Mouse (Mus musculus): ENCODE data around the gene Gm10282. TPM values are rescaled to one million over a fixed set of nuclear protein-coding genes. Genes with fewer than 3 reads are reported as not detected.

Gm10282 gene
- total and polyA plus RNA-seq, 2 experiments from 2014 or later = 0.15 to 8.4 TPM

- DNase-seq (ENCODE audit: low spot score) = peak; percentile 99
- no peaks in the 10 kb centered on the region for H3K27me3 ChIP-seq (ENCODE audit: control insufficient read depth, insufficient read depth, low read length)
- peaks cover 22% of the 10 kb centered on the region for H3K4me1 ChIP-seq (ENCODE audit: control insufficient read depth, insufficient read depth)
- H3K9me3 ChIP-seq (replicated peaks; ENCODE audit: control insufficient read depth, low read length) = no peaks in the 10 kb centered on the region
- peak overlapping the region; percentile 22; the same call in 1 of the 2 replicates for H3K9ac ChIP-seq (replicated peaks; ENCODE audit: low read depth, low read length)
- ATAC-seq (ENCODE audit: insufficient read depth, low read depth) = peak; percentile 97
- no peaks in the 10 kb centered on the region for H3K36me3 ChIP-seq (replicated peaks; ENCODE audit: control insufficient read depth, insufficient read depth, low read length)
- H3K4me2 ChIP-seq (ENCODE audit: low read depth, low read length) = no peak overlapping the region
- H3K4me3 ChIP-seq (ENCODE audit: low read depth, low read length) = no peak overlapping the region
- H3K27ac ChIP-seq (ENCODE audit: low read depth) = peak overlapping the region; percentile 92
- WGBS = under 1% methylated on average over 8 of the region's 8 CpGs
- TF ChIP-seq CTCF (IDR thresholded peaks at IDR 0.05; ENCODE audit: low read depth) (no peak), EP300 (IDR thresholded peaks at IDR 0.05; ENCODE audit: low read depth) (peak; percentile 99)
Observed at GRCm38 (mm10) chr8:72295679-72296078, 9.4 kb downstream of the Gm10282 start.

- no peak overlapping the region; the same call in 1 of the 2 replicates for H3K9ac ChIP-seq (replicated peaks; ENCODE audit: low read depth, low read length)
- TF ChIP-seq EP300 (IDR thresholded peaks at IDR 0.05; ENCODE audit: low read depth) = no peak
- no peak for TF ChIP-seq CTCF (IDR thresholded peaks at IDR 0.05; ENCODE audit: low read depth)
- H3K4me3 ChIP-seq (ENCODE audit: low read depth, low read length) = no peak overlapping the region
- peak overlapping the region; percentile 92 for H3K27ac ChIP-seq (ENCODE audit: low read depth)
- H3K9me3 ChIP-seq (replicated peaks; ENCODE audit: control insufficient read depth, low read length) = no peaks in the 10 kb centered on the region
- WGBS = 28% methylated on average over 3 of the region's 3 CpGs
- DNase-seq (ENCODE audit: low spot score) = peak; percentile 29
- peaks cover 18% of the 10 kb centered on the region for H3K4me1 ChIP-seq (ENCODE audit: control insufficient read depth, insufficient read depth)
- H3K27me3 ChIP-seq (ENCODE audit: control insufficient read depth, insufficient read depth, low read length) = no peaks in the 10 kb centered on the region
- no peak; the same call in 1 of the 2 replicates for ATAC-seq (ENCODE audit: insufficient read depth, low read depth)
- H3K4me2 ChIP-seq (ENCODE audit: low read depth, low read length) = peak overlapping the region; percentile 1; the same call in 1 of the 2 replicates
- no peaks in the 10 kb centered on the region for H3K36me3 ChIP-seq (replicated peaks; ENCODE audit: control insufficient read depth, insufficient read depth, low read length)
Observed at GRCm38 (mm10) chr8:72295125-72295524, 9.9 kb downstream of the Gm10282 start.

- H3K4me1 ChIP-seq (ENCODE audit: control insufficient read depth, insufficient read depth) = peaks cover 15% of the 10 kb centered on the region
- no peak overlapping the region for H3K4me2 ChIP-seq (ENCODE audit: low read depth, low read length)
- H3K27me3 ChIP-seq (ENCODE audit: control insufficient read depth, insufficient read depth, low read length) = no peaks in the 10 kb centered on the region
- TF ChIP-seq CTCF (IDR thresholded peaks at IDR 0.05; ENCODE audit: low read depth) = no peak
- no peak for TF ChIP-seq EP300 (IDR thresholded peaks at IDR 0.05; ENCODE audit: low read depth)
- no peaks in the 10 kb centered on the region for H3K9me3 ChIP-seq (replicated peaks; ENCODE audit: control insufficient read depth, low read length)
- H3K4me3 ChIP-seq (ENCODE audit: low read depth, low read length) = no peak overlapping the region
- DNase-seq (ENCODE audit: low spot score) (no peak), ATAC-seq (ENCODE audit: insufficient read depth, low read depth) (no peak)
- H3K36me3 ChIP-seq (replicated peaks; ENCODE audit: control insufficient read depth, insufficient read depth, low read length) = no peaks in the 10 kb centered on the region
- no peak overlapping the region for H3K9ac ChIP-seq (replicated peaks; ENCODE audit: low read depth, low read length)
- no peak overlapping the region for H3K27ac ChIP-seq (ENCODE audit: low read depth)
Observed at GRCm38 (mm10) chr8:72293309-72293708, 11.8 kb downstream of the Gm10282 start.

- DNase-seq (ENCODE audit: low spot score) = no peak
- Histone ChIP-seq H3K27me3 (ENCODE audit: control insufficient read depth, insufficient read depth, low read length) (no peaks in the 10 kb centered on the region), H3K9me3 (replicated peaks; ENCODE audit: control insufficient read depth, low read length) (no peaks in the 10 kb centered on the region), H3K4me2 (ENCODE audit: low read depth, low read length) (no peak overlapping the region), H3K4me3 (ENCODE audit: low read depth, low read length) (no peak overlapping the region), H3K9ac (replicated peaks; ENCODE audit: low read depth, low read length) (no peak overlapping the region), H3K4me1 (ENCODE audit: control insufficient read depth, insufficient read depth) (peaks cover 15% of the 10 kb centered on the region), H3K27ac (ENCODE audit: low read depth) (no peak overlapping the region), H3K36me3 (replicated peaks; ENCODE audit: control insufficient read depth, insufficient read depth, low read length) (no peaks in the 10 kb centered on the region)
- WGBS = 64% methylated on average over 2 of the region's 2 CpGs
- ATAC-seq (ENCODE audit: insufficient read depth, low read depth) = no peak
- TF ChIP-seq EP300 (IDR thresholded peaks at IDR 0.05; ENCODE audit: low read depth) = no peak
- TF ChIP-seq CTCF (IDR thresholded peaks at IDR 0.05; ENCODE audit: low read depth) = no peak
Observed at GRCm38 (mm10) chr8:72291104-72291503, 14.0 kb downstream of the Gm10282 start.

- TF ChIP-seq CTCF (IDR thresholded peaks at IDR 0.05; ENCODE audit: low read depth) = no peak
- H3K27ac ChIP-seq (ENCODE audit: low read depth) = no peak overlapping the region
- no peak overlapping the region for H3K4me2 ChIP-seq (ENCODE audit: low read depth, low read length)
- no peaks in the 10 kb centered on the region for H3K27me3 ChIP-seq (ENCODE audit: control insufficient read depth, insufficient read depth, low read length)
- no peak overlapping the region for H3K9ac ChIP-seq (replicated peaks; ENCODE audit: low read depth, low read length)
- no peaks in the 10 kb centered on the region for H3K36me3 ChIP-seq (replicated peaks; ENCODE audit: control insufficient read depth, insufficient read depth, low read length)
- H3K4me3 ChIP-seq (ENCODE audit: low read depth, low read length) = no peak overlapping the region
- no peak for ATAC-seq (ENCODE audit: insufficient read depth, low read depth)
- H3K9me3 ChIP-seq (replicated peaks; ENCODE audit: control insufficient read depth, low read length) = no peaks in the 10 kb centered on the region
- peaks cover under 1% of the 10 kb centered on the region; the same call in 1 of the 2 replicates for H3K4me1 ChIP-seq (ENCODE audit: control insufficient read depth, insufficient read depth)
- DNase-seq (ENCODE audit: low spot score) = no peak
Observed at GRCm38 (mm10) chr8:72289051-72289450, 16.0 kb downstream of the Gm10282 start.

- Histone ChIP-seq H3K9me3 (replicated peaks; ENCODE audit: control insufficient read depth, low read length) (no peaks in the 10 kb centered on the region), H3K4me1 (ENCODE audit: control insufficient read depth, insufficient read depth) (no peaks in the 10 kb centered on the region), H3K27me3 (ENCODE audit: control insufficient read depth, insufficient read depth, low read length) (no peaks in the 10 kb centered on the region), H3K4me2 (ENCODE audit: low read depth, low read length) (no peak overlapping the region), H3K4me3 (ENCODE audit: low read depth, low read length) (no peak overlapping the region), H3K27ac (ENCODE audit: low read depth) (no peak overlapping the region), H3K36me3 (replicated peaks; ENCODE audit: control insufficient read depth, insufficient read depth, low read length) (no peaks in the 10 kb centered on the region), H3K9ac (replicated peaks; ENCODE audit: low read depth, low read length) (no peak overlapping the region)
- ATAC-seq (ENCODE audit: insufficient read depth, low read depth) (no peak), DNase-seq (ENCODE audit: low spot score) (no peak)
- WGBS = 52% methylated on average over 4 of the region's 4 CpGs
- TF ChIP-seq CTCF (IDR thresholded peaks at IDR 0.05; ENCODE audit: low read depth) (no peak), EP300 (IDR thresholded peaks at IDR 0.05; ENCODE audit: low read depth) (no peak)
Observed at GRCm38 (mm10) chr8:72285285-72285684, 19.8 kb downstream of the Gm10282 start.

Data from heart, postnatal 0 days (tissue).